Mouse (Mus musculus) small intestine, adult 2 months (tissue): ENCODE measurements at regions not wholly inside any gene's neighbourhood (a gene's known extent, or its start where the extent isn't known, plus 50 kb on each side); places are given as distances from the start of the nearest gene placed in this dataset.

ENCODE experiments used
- H3K27ac ChIP-seq: fragments of 200-500 bp; 2 replicates; pipeline ENCODE4 v1.5.1; 2012; ENCODE audit warnings: low read depth, low read length, control low read depth, inconsistent platforms; ENCODE audit not compliant: insufficient read depth
- H3K27me3 ChIP-seq: fragments of 200-500 bp; 2 replicates; pipeline ENCODE4 v1.6.1; 2012; ENCODE audit warnings: mild to moderate bottlenecking, moderate library complexity, low read length, inconsistent platforms; ENCODE audit not compliant: control insufficient read depth, insufficient read depth
- H3K36me3 ChIP-seq: fragments of 200-500 bp; 2 replicates; pipeline ENCODE4 v1.6.1; 2012; ENCODE audit warnings: mild to moderate bottlenecking, low read length, control low read depth, inconsistent platforms; ENCODE audit not compliant: control insufficient read depth, insufficient read depth
- H3K4me1 ChIP-seq: fragments of 200-500 bp; 2 replicates; pipeline ENCODE4 v1.6.1; 2012; ENCODE audit warnings: low read length, inconsistent platforms, mixed read lengths; ENCODE audit not compliant: control insufficient read depth, insufficient read depth, insufficient read length
- H3K4me3 ChIP-seq: fragments of 200-500 bp; 2 replicates; pipeline ENCODE4 v1.5.1; 2012; ENCODE audit warnings: low read depth, mild to moderate bottlenecking, control low read depth, inconsistent platforms, low read length, moderate library complexity
- CTCF ChIP-seq: fragments of 200-500 bp; IDR thresholded peaks from 2 replicates; pipeline ENCODE4 v1.5.1; 2012; ENCODE audit warnings: low read depth, mild to moderate bottlenecking, control low read depth, inconsistent platforms, low read length, moderate library complexity, mixed read lengths; ENCODE audit not compliant: insufficient replicate concordance, insufficient read length; ENCODE audit errors: extremely low read depth
- POLR2A ChIP-seq: fragments of 200-500 bp; IDR thresholded peaks from 2 replicates; pipeline ENCODE4 v1.6.1; 2012; ENCODE audit warnings: low read depth, mild to moderate bottlenecking, control low read depth, inconsistent platforms, low read length, moderate library complexity
- WGBS: fragments of 180-500 bp; shearing (Covaris S2); methylation state at CpG from one replicate; pipeline ENCODE4 v1.1.7; 2018; 5-methylcytosine and 5-hydroxymethylcytosine counted together

DNA sequence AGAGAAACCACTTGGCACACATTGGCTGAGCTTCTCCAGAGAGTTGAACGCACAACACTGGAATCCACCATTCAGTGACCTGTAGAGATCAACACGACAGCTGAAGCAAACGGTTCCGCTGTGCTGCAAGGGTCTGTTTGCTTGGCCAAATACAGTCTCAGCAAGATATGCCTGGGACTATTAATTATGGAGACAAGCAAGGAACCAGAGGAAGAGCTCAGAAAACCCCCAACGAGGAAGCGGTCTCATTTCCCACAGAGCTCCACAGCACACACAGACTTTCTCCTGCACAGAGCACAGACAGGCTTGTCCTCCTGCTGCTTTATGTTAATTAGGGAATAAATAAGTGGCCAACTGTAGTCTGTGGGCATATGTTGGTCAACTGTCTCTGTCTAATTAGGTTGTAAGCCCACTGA, 223.4 kb upstream of the Tacr3 start:
- H3K4me3 ChIP-seq = no peak overlapping the region
- WGBS = 44% methylated on average over 6 of the region's 6 CpGs
- H3K36me3 ChIP-seq = no peaks in the 10 kb centered on the region
- H3K4me1 ChIP-seq = no peaks in the 10 kb centered on the region
- TF ChIP-seq POLR2A = no peak
- TF ChIP-seq CTCF = no peak
- no peak overlapping the region for H3K27ac ChIP-seq
- no peaks in the 10 kb centered on the region for H3K27me3 ChIP-seq

DNA sequence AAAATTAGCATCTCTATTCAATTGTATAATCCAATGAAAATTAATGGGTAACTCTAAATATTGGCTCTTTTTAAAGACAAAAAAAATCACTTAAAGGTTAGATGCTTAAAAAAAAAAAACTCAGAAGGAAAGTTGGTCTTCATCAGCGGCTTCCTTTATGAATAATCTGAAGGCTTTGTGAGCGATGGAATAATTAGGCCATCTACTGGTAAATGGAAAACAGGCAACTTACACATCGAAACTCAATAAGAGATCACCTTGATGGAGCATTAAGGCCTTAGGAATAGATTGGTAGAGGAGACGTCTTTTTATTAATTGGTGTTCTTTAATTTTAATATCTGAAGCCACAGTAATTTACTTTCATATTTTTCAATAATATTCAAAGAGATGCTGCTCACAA, 218.6 kb upstream of the Tacr3 start:
- H3K27ac ChIP-seq = no peak overlapping the region
- H3K4me1 ChIP-seq = no peaks in the 10 kb centered on the region
- no peaks in the 10 kb centered on the region for H3K27me3 ChIP-seq
- H3K36me3 ChIP-seq = no peaks in the 10 kb centered on the region
- WGBS = 60% methylated on average over 4 of the region's 4 CpGs
- no peak overlapping the region for H3K4me3 ChIP-seq
- TF ChIP-seq CTCF (no peak), POLR2A (no peak)

DNA sequence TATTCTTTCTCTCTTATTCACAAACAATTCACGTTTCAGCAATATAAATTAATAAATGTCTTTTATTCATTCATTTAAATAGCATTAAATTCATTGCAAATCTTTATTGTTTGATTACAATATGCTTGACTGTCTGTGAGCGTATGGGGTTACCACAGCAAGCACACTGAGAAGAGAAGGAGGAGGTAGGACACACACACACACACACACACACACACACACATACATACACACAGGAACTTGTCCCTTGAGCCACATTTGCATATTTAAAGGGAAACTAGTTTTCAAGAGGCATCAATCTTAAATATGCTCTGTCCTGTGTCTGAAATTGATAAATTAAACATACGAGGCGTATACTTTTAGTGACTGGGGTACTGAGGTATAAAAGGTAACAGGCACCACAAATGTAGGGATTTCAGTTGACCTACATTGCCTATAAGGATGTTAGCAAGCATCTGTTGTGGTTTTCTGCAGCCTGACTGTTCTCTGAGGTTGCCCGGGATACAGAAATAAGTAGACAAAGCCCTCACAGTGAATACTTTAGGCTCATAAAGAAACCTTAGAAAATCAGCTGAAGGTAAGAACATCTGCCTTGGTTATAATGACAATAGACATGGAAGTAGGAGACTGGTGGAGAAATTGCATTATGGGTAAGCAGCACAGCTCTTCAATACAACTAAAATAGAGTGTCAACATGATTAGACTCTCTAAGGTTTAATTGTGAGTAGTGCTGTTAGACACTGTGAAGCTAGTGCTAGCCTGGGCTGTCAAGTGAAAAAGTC, 217.1 kb upstream of the Tacr3 start:
- Histone ChIP-seq H3K36me3 (no peaks in the 10 kb centered on the region), H3K4me3 (no peak overlapping the region), H3K27ac (no peak overlapping the region), H3K4me1 (no peaks in the 10 kb centered on the region), H3K27me3 (no peaks in the 10 kb centered on the region)
- TF ChIP-seq CTCF = no peak
- no peak for TF ChIP-seq POLR2A
- 67% methylated on average over 5 of the region's 5 CpGs for WGBS

DNA sequence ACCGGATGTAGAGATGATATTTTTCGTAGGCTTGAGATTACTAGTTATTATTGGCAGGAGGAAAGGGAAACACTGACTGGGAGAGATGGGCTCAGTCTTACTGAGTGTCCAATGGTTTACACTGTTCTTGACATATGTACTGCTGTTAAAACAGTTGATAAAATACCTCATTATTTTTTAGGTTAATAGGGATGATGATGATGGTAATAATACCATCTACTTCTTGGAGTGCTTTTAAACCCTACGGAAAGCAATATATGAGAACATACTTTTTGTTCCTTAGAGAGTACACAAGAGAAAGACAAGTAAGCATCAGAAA, 216.6 kb upstream of the Tacr3 start:
- Histone ChIP-seq H3K27ac (no peak overlapping the region), H3K4me1 (no peaks in the 10 kb centered on the region), H3K4me3 (no peak overlapping the region), H3K27me3 (no peaks in the 10 kb centered on the region), H3K36me3 (no peaks in the 10 kb centered on the region)
- whole genome bisulfite sequencing = 88% methylated on average over 3 of the region's 3 CpGs
- no peak for TF ChIP-seq POLR2A
- no peak for TF ChIP-seq CTCF

DNA sequence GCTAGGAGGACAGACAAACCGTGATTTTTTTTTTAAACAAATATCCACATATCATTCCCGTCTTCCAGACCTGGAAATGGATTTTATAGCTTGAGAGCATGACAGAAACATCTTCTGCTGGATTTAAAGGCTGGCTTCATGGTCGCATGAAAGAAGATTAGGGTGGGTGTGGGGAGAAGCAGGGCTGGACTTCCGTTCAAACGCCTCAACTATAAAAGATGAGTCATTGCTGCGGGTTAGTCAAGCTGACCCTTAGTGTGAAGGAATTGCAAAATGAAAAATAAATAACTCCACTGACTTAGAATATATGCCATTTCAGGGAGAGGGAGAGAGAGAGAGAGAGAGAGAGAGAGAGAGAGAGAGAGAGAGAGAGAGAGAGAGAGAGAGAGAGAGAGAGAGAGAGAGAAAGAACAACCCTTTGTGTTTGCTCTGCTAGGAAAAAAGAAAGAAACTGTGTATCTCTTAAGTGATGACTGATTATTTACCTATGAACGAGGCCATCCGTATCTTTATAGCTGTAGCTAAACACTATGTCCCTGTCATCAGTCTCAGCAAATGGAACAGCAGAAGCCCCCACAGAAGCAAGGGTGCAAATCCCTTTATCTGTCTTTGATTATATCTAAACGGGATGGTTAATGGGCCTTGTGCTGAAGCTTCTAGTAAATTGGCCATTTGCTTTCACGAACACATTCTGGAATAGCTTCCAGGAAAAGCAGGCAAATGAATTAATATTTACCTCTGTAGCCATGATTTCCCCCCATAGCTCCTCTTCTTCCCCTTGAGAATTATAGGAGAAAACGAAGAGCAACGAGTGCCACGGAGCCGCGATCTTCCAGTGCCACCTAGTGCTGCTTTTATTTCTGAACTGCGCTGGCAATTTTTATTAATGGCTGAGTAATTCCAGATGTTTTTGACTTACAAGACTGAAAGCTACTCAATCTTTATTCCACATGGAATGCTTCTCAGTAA, 199.4 kb upstream of the Tacr3 start:
- WGBS = 15% methylated on average over 16 of the region's 16 CpGs
- Histone ChIP-seq H3K4me3 (no peak overlapping the region), H3K36me3 (no peaks in the 10 kb centered on the region), H3K27me3 (no peaks in the 10 kb centered on the region), H3K4me1 (no peaks in the 10 kb centered on the region), H3K27ac (no peak overlapping the region)
- TF ChIP-seq POLR2A = no peak
- TF ChIP-seq CTCF = peak; percentile 32; the same call in 1 of the 2 replicates

DNA sequence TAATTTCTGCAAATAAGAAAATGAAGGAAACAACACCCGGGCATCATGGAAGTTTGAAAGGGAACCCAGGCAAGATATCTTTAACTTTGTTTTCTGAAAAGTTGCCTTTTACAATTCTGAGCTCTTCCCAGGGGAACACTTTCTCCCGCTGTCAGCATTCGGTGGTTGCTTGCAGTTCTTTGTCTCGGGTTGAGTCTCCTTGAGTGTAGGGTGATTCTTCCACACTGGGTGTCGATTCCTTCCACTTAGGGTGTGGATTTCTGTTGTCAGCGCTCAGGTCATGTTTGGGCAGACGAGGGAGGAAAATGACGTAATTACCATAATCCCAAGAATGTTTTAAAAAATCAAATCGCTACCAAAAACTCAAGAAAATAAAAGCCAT, 198.7 kb upstream of the Tacr3 start:
- WGBS = 34% methylated on average over 9 of the region's 9 CpGs
- Histone ChIP-seq H3K27ac (no peak overlapping the region), H3K4me1 (no peaks in the 10 kb centered on the region), H3K4me3 (no peak overlapping the region), H3K27me3 (no peaks in the 10 kb centered on the region), H3K36me3 (no peaks in the 10 kb centered on the region)
- TF ChIP-seq CTCF (no peak), POLR2A (no peak)
